ENCODE assay signal across 27 mouse cellular contexts in genomic region chr14:21114339-21114738, GRCm38 (mm10).
DNase-seq lines count a peak whose midpoint lies in the region; ATAC-seq and TF ChIP-seq lines count a peak whose summit lies in the region.
"Had no signal": no experiment of that assay in that cellular context is flagged by ENCODE, and none has a peak within 500 bp of the region (broad histone marks: within the 10 kb centered on the region; RNA-seq: fewer than 3 reads in every experiment).

No protein-coding gene starts in this region.

- peaks cover 13% of the 10 kb centered on the region for H3K4me1 ChIP-seq in heart, embryonic 11.5 days (ENCODE audit: control insufficient read depth, insufficient read depth, low read length)
- peaks cover 11% of the 10 kb centered on the region; the same call in 1 of the 2 replicates for H3K4me1 ChIP-seq in liver, postnatal 0 days (ENCODE audit: insufficient read depth)
- H3K4me1 ChIP-seq in liver, embryonic 12.5 days = peaks cover 30% of the 10 kb centered on the region
- H3K4me1 ChIP-seq: embryonic facial prominence, embryonic 13.5 days; embryonic facial prominence, embryonic 15.5 days; forebrain, embryonic 10.5 days; forebrain, embryonic 12.5 days had no signal

- no peak for TF ChIP-seq EP300 in liver, postnatal 0 days (IDR thresholded peaks at IDR 0.05; ENCODE audit: low read depth)

- H3K27ac ChIP-seq in heart, embryonic 11.5 days (ENCODE audit: low read depth, low read length) = no peak overlapping the region
- 0 out of 2 replicates have a peak overlapping the region, but pooled peaks have one; percentile 7 for H3K27ac ChIP-seq in liver, postnatal 0 days (ENCODE audit: low read depth)
- H3K27ac ChIP-seq in liver, embryonic 12.5 days = no peak overlapping the region; the same call in 1 of the 2 replicates
- H3K27ac ChIP-seq: embryonic facial prominence, embryonic 13.5 days; embryonic facial prominence, embryonic 15.5 days; forebrain, embryonic 10.5 days; forebrain, embryonic 12.5 days had no signal

- no peaks in the 10 kb centered on the region for H3K27me3 ChIP-seq in heart, embryonic 11.5 days (ENCODE audit: control insufficient read depth, insufficient read depth, low read length)
- no peaks in the 10 kb centered on the region for H3K27me3 ChIP-seq in liver, postnatal 0 days (ENCODE audit: insufficient read depth, low read length)
- no peaks in the 10 kb centered on the region for H3K27me3 ChIP-seq in liver, embryonic 12.5 days (replicated peaks)
- H3K27me3 ChIP-seq: CH12.LX; embryonic facial prominence, embryonic 13.5 days; embryonic facial prominence, embryonic 15.5 days; forebrain, embryonic 12.5 days; Patski had no signal

- no peak overlapping the region for H3K4me2 ChIP-seq in heart, embryonic 11.5 days
- no peak overlapping the region for H3K4me2 ChIP-seq in liver, postnatal 0 days (ENCODE audit: low read depth, low read length)
- no peak overlapping the region for H3K4me2 ChIP-seq in liver, embryonic 12.5 days
- H3K4me2 ChIP-seq: embryonic facial prominence, embryonic 13.5 days; embryonic facial prominence, embryonic 15.5 days; forebrain, embryonic 12.5 days had no signal

- no peak overlapping the region for H3K9ac ChIP-seq in heart, embryonic 11.5 days (ENCODE audit: low read depth, low read length)
- no peak overlapping the region for H3K9ac ChIP-seq in liver, postnatal 0 days (replicated peaks)
- H3K9ac ChIP-seq in liver, embryonic 12.5 days = no peak overlapping the region
- H3K9ac ChIP-seq: embryonic facial prominence, embryonic 13.5 days; embryonic facial prominence, embryonic 15.5 days; forebrain, embryonic 12.5 days had no signal

- H3K36me3 ChIP-seq in heart, embryonic 11.5 days (ENCODE audit: control insufficient read depth, insufficient read depth, low read length) = no peaks in the 10 kb centered on the region
- H3K36me3 ChIP-seq in liver, postnatal 0 days (replicated peaks; ENCODE audit: insufficient read depth, low read length) = peaks cover 1% of the 10 kb centered on the region; the same call in 1 of the 2 replicates
- no peaks in the 10 kb centered on the region; the same call in 1 of the 2 replicates for H3K36me3 ChIP-seq in liver, embryonic 12.5 days
- H3K36me3 ChIP-seq: embryonic facial prominence, embryonic 13.5 days; embryonic facial prominence, embryonic 15.5 days; forebrain, embryonic 10.5 days; forebrain, embryonic 12.5 days had no signal

- no peak for ATAC-seq in heart, embryonic 11.5 days (replicated peaks; ENCODE audit: insufficient number of reproducible peaks, low FRiP score, low TSS enrichment)
- ATAC-seq in liver, postnatal 0 days = no peak
- no peak for ATAC-seq in liver, embryonic 12.5 days
- ATAC-seq: activated CD4-positive, CD25-positive, alpha-beta regulatory T cell, adult 4 months; CD4-positive, CD25-positive, alpha-beta regulatory T cell, adult 4 months; forebrain, embryonic 14.5 days; forebrain, embryonic 16.5 days; Patski had no signal

- H3K9me3 ChIP-seq in heart, embryonic 11.5 days (replicated peaks; ENCODE audit: control insufficient read depth, low read length) = no peaks in the 10 kb centered on the region
- H3K9me3 ChIP-seq in liver, postnatal 0 days (ENCODE audit: low read length) = no peaks in the 10 kb centered on the region
- H3K9me3 ChIP-seq in liver, embryonic 12.5 days (replicated peaks) = no peaks in the 10 kb centered on the region
- H3K9me3 ChIP-seq: embryonic facial prominence, embryonic 13.5 days; embryonic facial prominence, embryonic 15.5 days; forebrain, embryonic 10.5 days; forebrain, embryonic 12.5 days; G1E had no signal

- TF ChIP-seq CTCF in liver, postnatal 0 days (IDR thresholded peaks at IDR 0.05; ENCODE audit: low read depth) = no peak

- peak; percentile 67 for DNase-seq in heart, adult 11 months
- no peak for DNase-seq in liver, postnatal 0 days
- DNase-seq in induced T-regulatory cell, adult 2 months (ENCODE audit: low read depth) = peak; percentile 14
- DNase-seq: adrenal gland, adult 8-10 months; adrenal gland, postnatal 14 days; adrenal gland, postnatal 36 days; B cell, adult 2 months; cerebellum, adult 18-20 months; cerebellum, adult 8-10 months; cerebellum, adult 9-11 months; cerebellum, postnatal 14 days; cerebellum, postnatal 36 days; embryo, embryonic 11 days had no signal

- H3K4me3 ChIP-seq in heart, embryonic 11.5 days (ENCODE audit: low read depth, low read length) = no peak overlapping the region
- no peak overlapping the region for H3K4me3 ChIP-seq in liver, postnatal 0 days (ENCODE audit: low read depth, low read length)
- H3K4me3 ChIP-seq in liver, embryonic 12.5 days = no peak overlapping the region
- H3K4me3 ChIP-seq: embryonic facial prominence, embryonic 13.5 days; embryonic facial prominence, embryonic 15.5 days; erythroblast, embryonic 14.5 days; forebrain, embryonic 10.5 days; forebrain, embryonic 12.5 days had no signal
